Mouse (Mus musculus): ENCODE data around the gene Padi2.

Gene Padi2

GRCm38 (mm10) chr4:140958319-140958718 lies 52.2 kb downstream of the Padi2 start:
- no peak for DNase-seq (ENCODE audit: low read depth, low spot score)

- no peak for DNase-seq (ENCODE audit: low read depth, low spot score)
Observed at GRCm38 (mm10) chr4:140959128-140959679, 53.1 kb downstream of the Padi2 start.

GRCm38 (mm10) chr4:140959715-140960479 lies 53.8 kb downstream of the Padi2 start:
- no peak for DNase-seq (ENCODE audit: low read depth, low spot score)

DNA sequence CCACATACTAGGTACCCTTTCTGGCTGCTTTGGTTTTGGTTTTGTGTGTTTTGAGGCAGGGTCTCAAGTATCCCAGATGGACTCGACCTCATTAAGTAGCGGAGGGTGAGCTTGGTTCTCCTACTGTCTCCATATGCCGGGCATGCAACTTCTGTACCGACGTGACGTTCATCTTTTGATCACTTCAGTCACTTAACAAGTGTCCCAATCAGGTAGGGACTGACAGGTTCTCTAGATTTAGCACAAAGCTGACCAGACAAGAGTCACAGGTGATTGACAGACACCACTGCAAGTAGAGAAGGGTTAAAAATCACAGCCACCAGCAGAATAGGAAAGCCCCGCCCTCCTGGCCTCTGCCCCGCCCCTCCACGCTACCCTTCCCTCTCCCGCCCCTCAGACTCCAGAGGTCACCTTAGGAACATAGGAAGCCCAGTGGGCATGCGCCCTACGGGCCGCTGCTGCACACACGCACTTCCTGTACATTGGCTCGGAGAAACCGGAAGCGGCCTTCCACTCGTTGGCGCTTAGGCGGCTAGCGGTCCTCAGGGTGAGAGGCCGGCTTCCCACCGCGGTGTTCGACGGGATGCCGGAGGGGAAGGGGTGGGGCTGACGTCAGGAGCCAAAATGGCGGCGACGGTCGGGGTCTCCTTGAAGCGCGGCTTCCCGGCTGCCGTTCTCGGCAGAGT lies 54.8 kb downstream of the Padi2 start, which contains the start of gene Sdhb:
Sdhb (plus strand) TSS at position 423 of the 686 bp plus-strand sequence.
- DNase-seq (ENCODE audit: low read depth, low spot score) = peak; percentile 99

- peak; percentile 31 for DNase-seq (ENCODE audit: low read depth, low spot score)
Observed at GRCm38 (mm10) chr4:140961467-140962206, 55.5 kb downstream of the Padi2 start.

GRCm38 (mm10) chr4:140962207-140962909 lies 56.2 kb downstream of the Padi2 start:
- DNase-seq (ENCODE audit: low read depth, low spot score) = no peak

DNA sequence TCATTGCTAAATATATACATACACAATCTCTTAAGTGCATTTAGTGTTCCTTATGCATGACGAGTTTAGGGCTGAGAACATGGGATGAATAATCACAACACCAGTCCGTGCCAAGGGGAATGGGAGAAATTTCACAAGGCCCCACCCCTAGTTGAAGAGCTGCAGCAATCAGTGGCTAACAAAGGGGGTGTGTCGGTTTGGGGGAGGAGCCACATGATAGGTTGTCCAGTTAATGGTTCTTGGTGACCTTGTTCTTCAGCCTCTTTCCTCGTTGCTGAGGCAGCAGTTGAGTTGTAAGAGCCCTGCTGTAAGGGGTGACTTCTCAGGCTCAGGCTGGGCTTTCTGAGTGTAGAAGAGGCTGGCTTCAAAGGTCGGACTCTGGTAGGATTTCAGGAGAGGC lies 56.8 kb downstream of the Padi2 start:
- peak; percentile 84 for DNase-seq (ENCODE audit: low read depth, low spot score)

DNA sequence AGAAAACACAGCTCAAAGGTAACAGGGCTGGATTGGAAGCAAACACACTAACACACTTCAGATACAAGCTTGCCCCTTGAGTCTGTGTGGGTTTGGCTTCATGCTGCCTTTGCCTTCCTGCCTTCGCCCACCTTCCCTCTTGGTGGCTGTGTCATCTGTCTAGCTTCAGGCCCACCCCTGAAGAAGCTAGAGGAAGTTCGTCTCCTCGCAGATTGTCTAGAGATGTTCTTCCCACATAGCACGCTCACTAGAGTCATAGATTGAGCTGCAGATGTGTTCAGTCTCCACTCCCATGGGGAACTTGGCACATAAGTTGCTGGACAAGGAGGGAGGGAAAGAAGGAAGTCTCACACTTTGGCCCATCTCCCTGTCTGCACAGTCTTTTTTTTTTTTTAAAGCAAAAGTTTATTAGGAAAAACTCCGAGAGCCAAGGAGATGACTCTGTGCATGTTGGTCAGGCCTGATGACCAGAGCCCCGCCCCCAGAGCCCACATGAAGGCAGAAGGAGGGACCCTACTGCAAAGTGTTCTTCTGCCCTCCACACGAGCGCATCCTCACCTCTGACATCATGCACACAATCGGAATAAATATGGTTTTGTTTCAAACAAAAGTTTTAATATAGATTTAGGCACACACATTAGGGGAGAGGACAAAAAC lies 57.9 kb downstream of the Padi2 start:
- no peak for DNase-seq (ENCODE audit: low read depth, low spot score)

DNA sequence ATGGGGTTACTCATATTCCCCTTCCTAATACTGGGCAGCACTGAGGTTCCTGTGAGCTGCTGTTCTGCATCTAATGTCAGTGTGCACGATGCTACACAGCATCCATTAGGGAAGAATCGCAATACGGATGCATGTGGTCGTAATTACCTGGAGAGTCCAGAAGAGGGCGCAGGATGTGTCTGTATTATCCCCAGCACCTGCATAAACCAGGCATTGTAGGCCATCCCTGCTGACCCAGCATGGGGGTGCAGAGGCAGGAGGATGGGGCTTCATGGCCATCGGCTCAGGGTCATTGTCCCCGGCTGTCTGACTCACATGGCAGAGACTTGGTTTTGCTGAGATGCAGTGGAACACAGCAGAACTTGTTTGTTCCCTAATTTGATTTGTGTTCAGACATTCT lies 58.5 kb downstream of the Padi2 start:
- DNase-seq (ENCODE audit: low read depth, low spot score) = peak; percentile 86

DNA sequence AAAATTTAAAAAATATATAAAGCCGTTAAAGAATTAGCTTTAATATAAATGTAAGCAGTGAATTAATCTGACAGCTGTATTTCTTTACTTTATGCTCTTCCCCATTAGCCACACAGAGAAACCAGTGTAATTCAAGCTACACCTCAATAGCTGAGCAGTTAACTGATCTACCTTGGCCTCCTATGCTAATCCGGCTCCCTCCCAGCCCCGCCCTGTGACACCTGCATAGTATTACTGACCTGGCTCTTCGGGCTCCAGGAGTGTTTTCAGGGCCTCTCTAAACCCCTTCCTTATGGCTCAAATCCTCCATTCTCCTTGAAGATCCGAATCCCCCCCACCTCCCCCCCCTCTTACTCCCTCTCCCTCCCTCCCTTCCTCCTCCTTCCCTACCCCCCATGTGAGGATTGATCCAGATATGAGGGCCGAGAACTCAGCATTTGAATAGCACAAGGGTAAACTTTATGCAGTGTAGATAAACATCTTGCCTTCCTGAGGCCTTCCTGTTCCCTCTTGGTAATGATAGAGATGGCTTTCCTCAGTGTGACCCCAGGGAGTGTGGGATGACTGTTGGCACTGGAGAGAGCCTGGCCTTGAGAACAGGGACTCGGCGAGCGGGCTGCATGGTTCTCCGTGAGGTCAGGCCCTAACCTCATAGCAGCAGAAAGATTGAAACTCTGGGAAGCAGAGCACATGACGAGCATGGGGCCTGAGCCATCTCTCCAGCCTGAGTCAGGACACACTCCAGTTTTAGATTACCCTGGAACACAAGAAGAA lies 61.4 kb downstream of the Padi2 start:
- no peak for DNase-seq (ENCODE audit: low read depth, low spot score)

DNA sequence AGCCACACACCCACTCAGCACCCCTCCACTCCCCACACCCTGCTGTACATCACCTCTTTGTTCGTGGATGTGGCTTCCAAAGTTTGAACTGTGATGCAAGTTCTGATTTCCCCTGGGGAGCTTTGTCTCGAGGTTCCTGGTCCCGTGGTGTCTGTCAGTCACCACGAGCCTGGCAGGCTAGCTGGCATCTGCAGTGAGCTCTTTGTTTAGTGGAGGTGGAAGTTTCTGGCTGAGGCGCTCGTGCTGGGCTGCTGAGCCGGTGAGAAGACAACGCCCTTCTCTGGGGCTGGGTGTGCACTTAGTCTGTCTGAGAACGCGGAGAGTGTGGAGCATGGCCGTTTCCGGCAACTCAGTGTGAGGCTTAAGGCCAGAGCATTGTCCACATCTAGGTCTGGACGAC lies 65.5 kb downstream of the Padi2 start:
- peak; percentile 63 for DNase-seq (ENCODE audit: low read depth, low spot score)

DNA sequence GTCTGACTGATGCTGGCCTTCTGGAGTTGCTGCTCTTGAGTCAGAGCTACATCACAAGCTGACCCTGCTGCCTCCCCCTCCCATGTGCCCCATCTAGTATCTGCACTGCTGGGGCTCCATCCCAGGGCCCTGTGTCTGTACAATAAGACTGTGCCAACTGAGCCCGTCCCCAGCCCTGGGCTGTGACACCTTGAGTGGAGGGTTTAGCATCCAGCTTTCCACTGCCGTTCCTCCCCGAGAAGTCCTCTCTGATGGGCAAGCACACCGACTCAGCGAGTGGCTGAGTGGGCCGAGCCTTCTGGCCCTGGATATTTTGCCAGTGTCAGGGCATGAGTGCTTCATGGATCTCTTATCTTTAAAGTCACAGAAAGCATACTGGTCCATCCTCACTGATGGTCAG lies 68.3 kb downstream of the Padi2 start:
- no peak for DNase-seq (ENCODE audit: low read depth, low spot score)

DNA sequence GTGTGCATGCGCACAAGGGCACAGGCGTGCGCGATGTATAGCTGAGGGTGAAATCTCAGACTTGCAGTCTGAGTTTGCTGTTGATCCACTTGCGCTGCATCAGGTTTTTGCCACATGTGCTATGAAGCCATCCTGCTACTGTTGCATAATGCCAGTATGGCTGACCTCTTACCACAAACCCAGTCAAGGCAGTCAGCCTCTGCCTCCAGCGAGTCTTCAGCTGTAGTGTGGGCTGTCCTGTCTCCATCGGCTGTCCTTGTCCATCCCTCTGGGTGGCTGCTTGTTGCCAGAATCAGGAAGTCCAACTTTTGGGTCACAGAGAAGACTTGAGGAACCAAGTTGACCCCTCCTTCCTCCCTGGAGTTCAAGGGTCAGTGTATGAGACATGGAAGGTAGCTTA lies 69.2 kb downstream of the Padi2 start:
- no peak for DNase-seq (ENCODE audit: low read depth, low spot score)

- no peak for DNase-seq (ENCODE audit: low read depth, low spot score)
Observed at GRCm38 (mm10) chr4:140977278-140977677, 71.1 kb downstream of the Padi2 start.

GRCm38 (mm10) chr4:140977886-140978692 lies 71.9 kb downstream of the Padi2 start:
- no peak for DNase-seq (ENCODE audit: low read depth, low spot score)

DNA sequence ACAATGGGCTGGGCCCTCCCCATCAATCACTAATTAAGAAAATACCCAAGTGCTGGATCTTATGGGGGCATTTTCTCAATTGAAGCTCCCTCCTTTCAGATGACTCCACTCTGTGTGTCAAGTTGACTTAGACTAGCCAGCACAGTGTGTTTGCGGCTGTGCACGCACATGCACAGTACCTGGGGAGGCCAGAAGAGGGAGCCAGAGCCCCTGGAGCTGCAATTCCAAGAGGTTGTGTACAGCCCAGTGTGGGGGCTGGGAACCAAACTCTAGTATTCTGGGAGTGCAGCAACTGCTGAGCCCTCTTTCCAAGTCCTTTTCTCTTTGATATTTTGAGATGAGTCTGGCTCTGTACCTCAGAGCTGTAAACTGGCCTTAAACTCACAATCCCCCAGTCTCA lies 75.5 kb downstream of the Padi2 start:
- DNase-seq (ENCODE audit: low read depth, low spot score) = peak; percentile 18

DNA sequence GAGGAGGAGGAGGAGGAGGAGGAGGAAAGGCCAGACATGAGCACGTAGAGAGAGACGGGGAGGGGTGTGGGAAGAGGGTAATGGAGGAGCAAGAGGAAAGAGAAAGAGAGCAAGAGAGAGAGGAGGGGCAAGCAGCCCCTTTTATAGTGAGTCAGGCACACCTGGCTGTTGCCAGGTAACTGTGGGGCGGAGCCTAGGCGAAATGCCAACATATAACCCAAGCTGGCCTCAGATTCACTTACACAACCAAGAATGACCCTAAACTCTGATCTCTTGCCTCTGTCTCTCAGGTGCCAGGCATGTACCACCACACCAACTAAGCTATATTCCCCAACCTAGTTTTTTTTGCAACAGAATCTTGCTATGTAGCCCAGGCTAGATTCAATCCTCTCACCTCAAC lies 76.7 kb downstream of the Padi2 start:
- no peak for DNase-seq (ENCODE audit: low read depth, low spot score)

DNA sequence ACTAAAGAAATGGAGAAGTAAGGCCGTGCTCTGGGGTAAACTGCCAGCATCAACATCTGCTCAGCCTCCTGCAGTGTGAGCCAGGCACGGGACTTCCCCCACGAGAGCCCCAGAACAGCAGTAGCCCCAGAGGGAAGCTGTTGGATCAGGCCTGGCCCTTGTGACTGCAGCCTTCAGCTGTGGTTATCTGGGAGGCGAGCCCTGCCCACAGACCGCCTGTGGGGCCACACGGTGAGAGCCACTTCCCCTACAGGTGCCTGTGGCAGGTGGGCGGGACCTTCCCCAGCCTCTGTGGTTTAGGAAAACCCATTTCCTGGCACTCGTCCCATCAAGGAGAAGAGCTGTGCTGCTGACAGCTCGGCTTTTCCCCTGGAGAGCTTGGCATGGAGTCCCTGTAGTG lies 77.3 kb downstream of the Padi2 start:
- peak; percentile 81 for DNase-seq (ENCODE audit: low read depth, low spot score)

DNA sequence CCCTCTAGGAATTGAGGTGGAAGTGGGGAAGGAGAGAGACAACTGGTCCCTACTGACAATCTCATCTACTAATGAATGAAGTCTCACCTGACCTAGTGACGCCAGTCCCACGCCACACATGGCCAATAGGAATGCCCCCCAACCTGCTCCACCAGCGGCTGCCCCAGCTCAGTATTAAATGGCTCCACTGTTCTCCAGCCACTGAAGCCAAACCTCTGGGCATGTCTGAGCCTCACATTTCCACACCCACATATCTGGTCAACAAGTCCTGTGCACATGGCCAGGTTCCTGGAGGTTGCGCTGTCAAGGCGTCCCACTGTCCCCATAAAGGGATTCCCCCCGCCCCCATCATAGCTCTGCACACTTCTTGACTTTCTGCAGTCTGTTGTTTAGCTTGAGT lies 78.4 kb downstream of the Padi2 start:
- no peak for DNase-seq (ENCODE audit: low read depth, low spot score)
